Mouse (Mus musculus): ENCODE measurements around the gene Map3k5. TPM values are rescaled to one million over a fixed set of nuclear protein-coding genes. Genes with fewer than 3 reads are reported as not detected.

Gene Map3k5
- polyA plus RNA-seq, 1 experiment = 9.5 TPM

DNA sequence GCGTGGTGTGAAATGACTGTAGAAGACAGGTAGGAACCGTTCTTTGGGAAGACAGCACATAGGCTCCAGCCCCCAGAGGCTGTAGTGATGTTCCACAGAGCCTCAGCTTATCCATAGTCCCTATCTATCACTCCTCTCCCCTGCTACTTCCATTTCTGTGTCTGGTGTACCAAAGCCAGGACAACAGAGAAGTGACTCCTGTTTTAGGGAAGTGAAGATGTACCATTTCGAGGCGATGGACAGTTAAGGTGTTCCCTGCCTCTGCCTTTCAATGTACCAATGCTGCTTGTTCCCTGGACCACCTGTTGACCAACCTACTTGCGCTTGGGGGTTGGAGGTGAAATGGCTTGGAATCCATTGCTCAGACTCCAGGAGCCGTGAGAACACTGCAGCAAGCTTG lies 75.0 kb downstream of the Map3k5 start:
- WGBS = 90% methylated on average over 6 of the region's 6 CpGs
- no peak overlapping the region for H3K4me3 ChIP-seq (replicated peaks; ENCODE audit: extremely low read depth, low read depth, low read length)
- no peak for DNase-seq
- peaks cover 9% of the 10 kb centered on the region for H3K4me1 ChIP-seq (ENCODE audit: control insufficient read depth, insufficient read depth, low read length)
- TF ChIP-seq CTCF (IDR thresholded peaks at IDR 0.05; ENCODE audit: insufficient read depth, low read length) (no peak), POLR2A (IDR thresholded peaks at IDR 0.05; ENCODE audit: borderline replicate concordance, extremely low read depth, low read depth, low read length) (no peak)

DNA sequence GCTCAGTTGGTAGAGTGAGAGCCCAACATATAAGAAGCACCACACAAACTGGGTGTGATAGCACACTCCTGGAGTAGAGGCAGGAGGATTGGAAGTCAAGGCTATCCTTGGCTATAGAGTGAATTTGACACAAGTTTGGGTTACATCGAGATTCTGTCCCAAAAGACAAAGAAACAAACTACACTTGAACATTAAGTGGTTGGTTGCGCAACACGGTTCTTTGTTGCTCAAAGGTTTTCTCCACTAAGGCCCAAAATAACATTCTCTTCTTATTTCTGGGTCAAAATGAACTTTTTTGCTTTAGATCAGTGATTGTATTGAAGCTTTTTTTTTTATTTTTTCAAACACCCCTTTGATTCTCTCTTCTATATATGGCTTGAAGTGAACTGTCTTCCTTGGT lies 75.7 kb downstream of the Map3k5 start:
- no peak for DNase-seq
- no peak overlapping the region for H3K4me3 ChIP-seq (replicated peaks; ENCODE audit: extremely low read depth, low read depth, low read length)
- WGBS = 70% methylated on average over 3 of the region's 3 CpGs
- H3K4me1 ChIP-seq (ENCODE audit: control insufficient read depth, insufficient read depth, low read length) = peaks cover 6% of the 10 kb centered on the region
- TF ChIP-seq CTCF (IDR thresholded peaks at IDR 0.05; ENCODE audit: insufficient read depth, low read length) = no peak
- TF ChIP-seq POLR2A (IDR thresholded peaks at IDR 0.05; ENCODE audit: borderline replicate concordance, extremely low read depth, low read depth, low read length) = no peak

DNA sequence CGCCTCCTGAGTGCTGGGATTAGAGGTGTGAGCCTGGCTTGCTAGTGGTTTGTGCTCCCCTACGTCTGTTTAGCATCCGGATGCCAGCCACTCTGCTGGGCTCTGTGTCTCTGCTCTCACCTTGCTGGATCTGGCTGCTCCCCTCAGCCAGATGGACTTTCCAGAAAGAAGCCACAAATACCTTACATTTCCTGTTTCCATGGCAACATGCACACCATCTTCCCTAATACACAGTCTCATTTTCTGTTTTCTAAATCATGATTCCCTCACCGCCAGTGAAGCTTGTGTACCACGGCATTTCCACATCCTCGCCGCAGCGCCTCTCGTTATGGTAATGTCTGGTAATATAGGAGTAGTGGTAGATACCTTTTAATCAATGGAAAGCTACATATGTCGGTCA lies 84.1 kb downstream of the Map3k5 start:
- no peaks in the 10 kb centered on the region for H3K4me1 ChIP-seq (ENCODE audit: control insufficient read depth, insufficient read depth, low read length)
- no peak for DNase-seq
- TF ChIP-seq POLR2A (IDR thresholded peaks at IDR 0.05; ENCODE audit: borderline replicate concordance, extremely low read depth, low read depth, low read length) = no peak
- TF ChIP-seq CTCF (IDR thresholded peaks at IDR 0.05; ENCODE audit: insufficient read depth, low read length) = no peak
- no peak overlapping the region for H3K4me3 ChIP-seq (replicated peaks; ENCODE audit: extremely low read depth, low read depth, low read length)
- 97% methylated on average over 10 of the region's 10 CpGs for WGBS

DNA sequence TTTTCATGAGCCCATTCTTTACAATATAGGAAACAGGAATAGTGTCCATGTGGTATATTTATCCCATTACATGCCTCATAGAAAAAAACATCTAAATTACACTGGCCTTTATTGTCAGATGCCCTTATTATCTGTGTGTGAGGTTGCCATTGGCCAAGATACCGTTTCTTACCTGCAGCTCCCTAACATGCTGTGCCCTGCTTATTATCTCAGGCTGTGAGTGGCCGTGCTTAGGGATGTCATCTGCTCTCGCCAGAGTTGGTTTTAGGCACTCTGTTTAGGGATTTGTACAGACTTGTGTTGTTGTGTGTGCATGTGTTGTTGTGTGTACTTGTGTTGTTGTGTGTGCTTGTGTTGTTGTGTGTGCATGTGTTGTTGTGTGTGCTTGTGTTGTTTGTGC lies 84.5 kb downstream of the Map3k5 start:
- TF ChIP-seq POLR2A (IDR thresholded peaks at IDR 0.05; ENCODE audit: borderline replicate concordance, extremely low read depth, low read depth, low read length) = no peak
- TF ChIP-seq CTCF (IDR thresholded peaks at IDR 0.05; ENCODE audit: insufficient read depth, low read length) = no peak
- 92% methylated on average over 3 of the region's 3 CpGs for WGBS

DNA sequence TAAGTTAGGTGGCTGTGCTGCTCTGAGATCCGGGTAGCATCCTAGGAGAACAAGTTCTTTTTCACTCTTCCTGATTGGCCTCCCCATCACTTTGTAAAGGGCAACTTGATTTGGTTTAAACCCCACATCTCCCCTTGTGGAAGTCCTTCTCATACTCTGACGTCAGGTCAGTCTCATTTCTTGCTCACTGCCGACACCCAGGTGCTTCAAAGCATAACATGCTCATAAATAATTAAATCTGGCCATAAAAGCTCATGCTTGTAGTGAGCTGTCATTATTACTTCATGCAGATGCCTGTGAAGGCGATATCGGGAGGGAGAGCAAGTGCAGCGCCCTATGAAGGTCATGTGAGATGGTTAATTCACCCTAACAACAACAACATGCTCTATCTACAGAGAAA lies 87.0 kb downstream of the Map3k5 start:
- TF ChIP-seq CTCF (IDR thresholded peaks at IDR 0.05; ENCODE audit: insufficient read depth, low read length) (no peak), POLR2A (IDR thresholded peaks at IDR 0.05; ENCODE audit: borderline replicate concordance, extremely low read depth, low read depth, low read length) (no peak)
- WGBS = 91% methylated on average over 6 of the region's 6 CpGs

More for the DNA sequence above, 84.5 kb downstream of the Map3k5 start:
- H3K4me1 ChIP-seq (ENCODE audit: control insufficient read depth, insufficient read depth, low read length) = no peaks in the 10 kb centered on the region
- no peak for DNase-seq
- H3K4me3 ChIP-seq (replicated peaks; ENCODE audit: extremely low read depth, low read depth, low read length) = no peak overlapping the region

DNA sequence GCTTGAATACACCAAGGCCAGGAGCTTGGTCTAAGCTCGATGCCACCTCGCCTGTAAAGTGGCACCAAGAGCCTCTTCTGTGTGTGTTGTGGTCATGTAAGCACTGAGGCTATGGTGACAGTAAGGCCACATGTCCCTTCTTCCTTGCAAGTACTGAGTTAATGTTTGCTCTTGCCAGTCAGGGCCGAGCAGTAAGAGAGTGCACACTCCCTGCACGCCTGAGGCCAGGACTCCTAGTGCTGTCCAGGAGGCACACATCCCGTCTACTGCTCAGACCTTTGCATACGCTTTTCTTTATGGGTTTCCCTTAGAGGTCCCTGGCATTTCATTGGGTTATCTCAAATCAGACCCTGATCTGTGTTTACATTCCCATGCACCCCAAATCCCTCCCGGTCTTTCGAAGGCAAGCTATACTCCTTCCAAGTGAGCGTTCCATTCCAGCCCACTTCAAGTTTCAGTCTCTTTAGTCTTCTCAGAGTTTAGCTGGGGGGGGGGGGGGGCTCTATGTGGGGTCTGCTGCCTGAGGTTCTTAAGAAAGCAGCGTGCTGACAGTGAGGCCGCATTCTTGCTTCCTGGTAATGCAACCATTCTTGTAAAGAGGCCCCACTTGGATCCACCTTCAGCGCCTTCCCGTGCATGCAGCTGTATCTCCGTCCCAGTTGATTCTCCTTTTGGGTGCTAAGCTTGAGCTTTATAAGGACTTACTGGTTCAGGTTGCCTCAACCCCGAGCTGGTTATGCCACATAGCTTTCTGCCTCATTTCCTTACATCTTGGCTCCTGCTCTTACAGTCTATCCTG lies 87.6 kb downstream of the Map3k5 start:
- WGBS = 75% methylated on average over 15 of the region's 15 CpGs
- Histone ChIP-seq H3K4me3 (replicated peaks; ENCODE audit: extremely low read depth, low read depth, low read length) (no peak overlapping the region), H3K4me1 (ENCODE audit: control insufficient read depth, insufficient read depth, low read length) (no peaks in the 10 kb centered on the region)
- TF ChIP-seq POLR2A (IDR thresholded peaks at IDR 0.05; ENCODE audit: borderline replicate concordance, extremely low read depth, low read depth, low read length) (no peak), CTCF (IDR thresholded peaks at IDR 0.05; ENCODE audit: insufficient read depth, low read length) (no peak)
- DNase-seq = no peak

More for the DNA sequence above, 87.0 kb downstream of the Map3k5 start:
- no peak for DNase-seq
- no peak overlapping the region for H3K4me3 ChIP-seq (replicated peaks; ENCODE audit: extremely low read depth, low read depth, low read length)
- H3K4me1 ChIP-seq (ENCODE audit: control insufficient read depth, insufficient read depth, low read length) = no peaks in the 10 kb centered on the region

DNA sequence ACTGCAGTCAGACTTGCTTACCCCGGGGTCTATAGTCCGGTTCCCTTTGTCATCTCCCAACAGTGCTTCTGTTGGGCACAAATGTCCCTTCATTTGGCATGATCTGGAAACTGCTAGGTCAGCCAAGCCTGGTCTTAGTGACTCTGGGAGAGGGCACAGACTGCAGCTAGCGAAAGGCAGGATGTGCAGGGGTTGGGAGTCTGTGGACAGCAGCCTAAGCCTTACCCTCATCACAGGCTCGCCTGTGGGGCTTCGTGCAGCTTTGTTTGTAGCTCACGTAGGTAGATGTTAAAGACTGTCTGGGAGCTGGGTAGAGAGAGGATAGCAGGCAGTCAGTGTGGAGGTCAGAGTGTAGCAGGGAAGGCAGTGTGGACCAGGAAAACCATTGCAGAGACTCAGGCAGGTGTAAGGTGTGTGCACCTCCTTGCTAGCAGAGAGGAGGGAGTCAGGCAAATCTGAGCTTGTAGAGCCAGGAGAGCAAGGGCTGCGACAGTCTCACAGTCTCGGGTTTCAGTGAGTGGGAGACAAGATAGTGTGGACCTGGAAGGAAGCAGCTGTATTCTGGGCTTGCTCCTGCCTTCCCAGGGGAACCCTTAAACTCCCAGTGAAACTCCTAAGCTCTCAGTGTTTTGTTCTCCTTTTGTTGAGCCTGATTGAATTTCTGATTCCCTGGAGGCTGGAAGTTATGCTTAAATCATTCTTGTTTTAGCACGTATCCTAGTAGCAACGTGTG lies 88.5 kb downstream of the Map3k5 start:
- Histone ChIP-seq H3K4me3 (replicated peaks; ENCODE audit: extremely low read depth, low read depth, low read length) (no peak overlapping the region), H3K4me1 (ENCODE audit: control insufficient read depth, insufficient read depth, low read length) (no peaks in the 10 kb centered on the region)
- no peak for DNase-seq
- TF ChIP-seq POLR2A (IDR thresholded peaks at IDR 0.05; ENCODE audit: borderline replicate concordance, extremely low read depth, low read depth, low read length) (no peak), CTCF (IDR thresholded peaks at IDR 0.05; ENCODE audit: insufficient read depth, low read length) (no peak)
- WGBS = 70% methylated on average over 10 of the region's 10 CpGs

DNA sequence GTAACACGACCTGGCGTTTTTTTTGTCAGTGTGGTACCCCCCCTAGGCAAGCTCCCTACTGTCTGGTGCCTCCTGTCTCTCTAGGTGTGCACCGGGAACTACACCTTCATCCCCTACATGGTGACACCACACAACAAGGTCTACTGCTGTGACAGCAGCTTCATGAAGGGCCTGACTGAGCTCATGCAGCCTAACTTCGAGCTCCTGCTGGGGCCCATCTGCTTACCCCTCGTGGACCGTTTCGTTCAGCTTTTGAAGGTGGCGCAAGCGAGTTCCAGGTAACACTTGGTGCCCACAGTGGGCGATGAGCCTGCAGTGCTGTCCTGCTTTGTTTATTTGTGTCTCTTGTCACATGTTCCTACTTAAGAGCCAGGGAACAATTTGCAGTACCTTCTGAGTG lies 89.3 kb downstream of the Map3k5 start:
- WGBS = 79% methylated on average over 10 of the region's 10 CpGs
- TF ChIP-seq CTCF (IDR thresholded peaks at IDR 0.05; ENCODE audit: insufficient read depth, low read length) (no peak), POLR2A (IDR thresholded peaks at IDR 0.05; ENCODE audit: borderline replicate concordance, extremely low read depth, low read depth, low read length) (no peak)
- H3K4me3 ChIP-seq (replicated peaks; ENCODE audit: extremely low read depth, low read depth, low read length) = no peak overlapping the region
- H3K4me1 ChIP-seq (ENCODE audit: control insufficient read depth, insufficient read depth, low read length) = no peaks in the 10 kb centered on the region
- DNase-seq = no peak

DNA sequence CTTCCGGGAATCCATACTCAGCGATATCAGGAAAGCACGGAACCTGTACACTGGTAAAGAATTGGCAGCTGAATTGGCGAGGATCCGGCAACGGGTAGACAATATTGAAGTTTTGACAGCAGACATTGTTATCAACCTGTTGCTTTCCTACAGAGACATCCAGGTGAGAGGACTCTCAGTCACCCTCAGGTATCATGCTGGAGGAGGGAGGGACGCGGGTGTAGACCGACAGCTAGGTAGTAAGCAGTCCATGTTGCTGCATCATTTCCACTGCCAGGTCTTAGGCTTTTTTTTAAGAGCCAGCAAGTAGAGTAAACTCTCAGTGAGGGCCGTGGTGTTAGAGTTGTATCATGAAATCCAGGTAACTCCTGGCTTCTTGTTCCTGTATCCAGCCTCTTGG lies 90.6 kb downstream of the Map3k5 start:
- WGBS = 94% methylated on average over 10 of the region's 10 CpGs
- DNase-seq = no peak

More for the DNA sequence above, 90.6 kb downstream of the Map3k5 start:
- no peaks in the 10 kb centered on the region for H3K4me1 ChIP-seq (ENCODE audit: control insufficient read depth, insufficient read depth, low read length)
- H3K4me3 ChIP-seq (replicated peaks; ENCODE audit: extremely low read depth, low read depth, low read length) = no peak overlapping the region
- no peak for TF ChIP-seq POLR2A (IDR thresholded peaks at IDR 0.05; ENCODE audit: borderline replicate concordance, extremely low read depth, low read depth, low read length)
- TF ChIP-seq CTCF (IDR thresholded peaks at IDR 0.05; ENCODE audit: insufficient read depth, low read length) = no peak

Measured in lung, adult 2 months (tissue).